Mouse (Mus musculus) erythroblast, embryonic 14.5 days (primary cell): ENCODE measurements around the gene Ngfr.

ENCODE experiments used
- GATA1 ChIP-seq: IDR thresholded peaks from 2 replicates; pipeline ENCODE4 v1.6.1; 2012; ENCODE audit warnings: low read length, inconsistent platforms, mixed read lengths
- TAL1 ChIP-seq: IDR thresholded peaks from 3 replicates; pipeline ENCODE4 v1.6.1; 2012; ENCODE audit warnings: low read length, inconsistent platforms, mixed read lengths

DNA sequence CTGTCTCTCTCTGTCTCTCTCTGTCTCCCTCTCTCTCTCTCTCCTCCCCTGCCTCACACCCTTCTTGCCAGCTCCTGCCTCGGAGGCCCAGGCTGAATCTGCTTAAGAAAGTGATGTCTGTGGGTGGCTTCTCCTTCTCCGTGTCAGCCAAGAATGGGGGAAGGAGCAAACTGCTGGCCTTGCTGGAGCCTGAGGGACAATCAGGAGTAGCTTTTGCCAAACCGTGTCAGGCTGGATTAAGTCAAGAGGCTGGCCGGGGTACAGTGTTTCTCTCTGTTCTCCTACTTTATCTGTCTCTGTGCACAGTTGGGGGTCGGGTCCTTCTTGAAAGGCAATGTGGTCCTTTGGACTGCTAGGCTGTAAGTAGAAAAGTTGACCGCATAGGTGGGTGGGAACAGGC is 29.8 kb downstream of the Ngfr start:
- no peak for TF ChIP-seq GATA1
- no peak for TF ChIP-seq TAL1
